Mouse (Mus musculus): ENCODE results near the gene Bmpr1a. TPM values are rescaled to one million over a fixed set of nuclear protein-coding genes. Genes with fewer than 3 reads are reported as not detected.
A peak's percentile ranks its signal among the peaks of the same experiment; 100 is the strongest.

Gene Bmpr1a
- polyA plus RNA-seq, 1 experiment from 2014 or later, result 53.2 TPM

GRCm38 (mm10) chr14:34458880-34459279 is 44.3 kb downstream of the Bmpr1a start:
- POLR2A ChIA-PET, result no interaction called here
- DNase-seq (ENCODE audit: low read depth, low spot score), result peak; percentile 9
- no peaks in the 10 kb centered on the region for H3K27me3 ChIP-seq
- in situ Hi-C loops (cut with MboI; ENCODE audit: low pct_unique_long_range_greater_than_20kb), result no loop called here
- no peak for ATAC-seq
- peak; percentile 67 for TF ChIP-seq CTCF (IDR thresholded peaks at IDR 0.05)
- CTCF ChIA-PET, result interaction anchor here (0.7 to 1.7 kb wide), 5 partner anchors 12 to 103 kb away, joined by 3 to 7 read pairs (median 4); no protein-coding TSS in a partner anchor

DNA sequence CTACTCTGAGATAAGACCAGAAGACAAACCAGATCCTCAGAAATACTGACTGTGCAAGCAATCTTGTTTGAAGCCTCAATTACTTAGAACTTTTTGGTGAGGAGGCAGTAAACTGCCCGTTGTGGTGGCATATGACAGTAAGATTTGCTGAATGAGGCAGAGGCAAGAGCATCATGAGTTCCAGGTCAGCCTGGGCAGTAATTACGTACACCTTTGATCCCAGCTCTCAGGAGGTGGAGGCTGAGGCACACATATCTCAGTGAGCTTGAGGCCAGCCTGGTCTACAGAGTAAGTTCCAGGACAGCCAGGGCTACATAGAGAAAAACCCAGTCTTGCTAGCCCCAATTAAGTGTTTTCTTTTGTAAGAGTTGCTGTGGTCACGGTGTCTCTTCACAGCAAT is 48.9 kb downstream of the Bmpr1a start:
- no peaks in the 10 kb centered on the region for H3K27me3 ChIP-seq
- DNase-seq (ENCODE audit: low read depth, low spot score), result no peak
- POLR2A ChIA-PET, result no interaction called here
- no peak for ATAC-seq
- no peak for TF ChIP-seq CTCF (IDR thresholded peaks at IDR 0.05)
- CTCF ChIA-PET, result interaction anchor here (1.3 to 1.7 kb wide), 3 partner anchors 18 to 94 kb away, joined by 3 to 4 read pairs (median 3); no protein-coding TSS in a partner anchor
- in situ Hi-C loops (cut with MboI; ENCODE audit: low pct_unique_long_range_greater_than_20kb), result no loop called here

DNA sequence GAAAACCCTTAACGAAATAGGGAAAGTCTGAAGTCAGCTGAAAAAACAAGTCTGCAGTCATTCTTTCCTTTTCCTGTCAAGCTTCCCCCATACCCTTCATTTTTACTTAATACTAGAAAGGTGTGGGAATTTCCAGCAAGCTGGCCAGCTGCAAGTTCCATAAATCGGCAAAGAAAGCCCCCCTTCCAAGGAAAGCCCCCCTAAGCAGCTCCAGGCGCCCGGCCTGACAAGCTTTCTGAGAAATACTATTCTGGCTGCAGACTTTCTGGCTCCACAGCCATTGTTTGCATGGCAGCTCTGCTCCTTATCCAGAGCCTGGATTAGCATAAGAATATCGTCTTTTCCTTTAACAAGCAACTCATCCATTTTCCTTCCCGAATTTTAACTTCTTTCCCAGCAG is 49.5 kb downstream of the Bmpr1a start:
- ATAC-seq (no peak), DNase-seq (ENCODE audit: low read depth, low spot score) (no peak)
- ChIA-PET POLR2A (no interaction called here), CTCF (interaction anchor here (1.4 to 1.7 kb wide), 2 partner anchors 19 to 95 kb away, joined by 3 to 4 read pairs; no protein-coding TSS in a partner anchor)
- no peaks in the 10 kb centered on the region for H3K27me3 ChIP-seq
- in situ Hi-C loops (cut with MboI; ENCODE audit: low pct_unique_long_range_greater_than_20kb), result no loop called here
- TF ChIP-seq CTCF (IDR thresholded peaks at IDR 0.05), result no peak

DNA sequence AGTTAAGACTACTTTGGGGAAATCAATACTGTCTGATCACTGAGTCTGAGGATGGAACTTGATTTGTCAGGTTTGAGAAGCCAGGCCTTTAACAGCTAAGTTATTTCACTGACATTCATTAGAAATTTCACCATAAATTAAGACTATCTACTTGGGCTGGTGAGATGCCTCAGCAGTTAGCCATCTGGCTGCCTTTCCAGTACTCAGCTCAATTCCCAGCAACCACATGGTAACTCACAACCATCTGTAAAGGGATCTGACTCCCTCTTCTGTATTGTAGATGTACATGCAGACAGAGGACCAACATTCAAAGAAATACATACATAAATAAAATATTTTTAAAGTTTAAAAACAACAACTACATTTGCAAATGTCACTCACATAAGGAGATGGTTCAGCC is 51.3 kb downstream of the Bmpr1a start:
- CTCF ChIA-PET, result no interaction called here
- H3K27me3 ChIP-seq, result no peaks in the 10 kb centered on the region
- ATAC-seq (no peak), DNase-seq (ENCODE audit: low read depth, low spot score) (no peak)
- POLR2A ChIA-PET, result no interaction called here
- in situ Hi-C loops (cut with MboI; ENCODE audit: low pct_unique_long_range_greater_than_20kb), result no loop called here
- no peak for TF ChIP-seq CTCF (IDR thresholded peaks at IDR 0.05)

GRCm38 (mm10) chr14:34450451-34450850 is 52.7 kb downstream of the Bmpr1a start:
- in situ Hi-C loops (cut with MboI; ENCODE audit: low pct_unique_long_range_greater_than_20kb), result no loop called here
- TF ChIP-seq CTCF (IDR thresholded peaks at IDR 0.05), result no peak
- ChIA-PET POLR2A (no interaction called here), CTCF (no interaction called here)
- H3K27me3 ChIP-seq, result no peaks in the 10 kb centered on the region
- ATAC-seq (no peak), DNase-seq (ENCODE audit: low read depth, low spot score) (no peak)

DNA sequence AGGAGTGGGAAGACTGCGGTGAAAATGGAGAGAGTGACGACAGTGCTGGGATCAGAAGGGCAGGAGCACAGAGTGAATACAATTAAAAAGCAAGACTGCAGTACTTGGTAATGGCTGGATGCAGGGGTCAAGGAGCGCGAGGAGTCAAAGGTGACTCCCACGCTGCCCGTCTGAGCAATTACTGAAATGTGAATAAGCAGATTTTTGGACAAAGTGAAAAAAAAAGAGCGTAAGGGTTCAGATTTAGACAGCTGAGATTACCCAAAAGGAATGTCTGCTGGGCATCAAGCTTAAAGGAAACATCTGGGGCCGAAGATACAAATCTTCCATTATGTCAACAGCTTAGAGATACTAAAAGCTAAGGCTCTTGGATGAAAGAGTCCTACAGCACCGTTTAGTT is 53.3 kb downstream of the Bmpr1a start:
- CTCF ChIA-PET, result interaction anchor here (0.7 to 1.0 kb wide), 2 partner anchors 22 to 99 kb away, joined by 3 read pairs; no protein-coding TSS in a partner anchor
- H3K27me3 ChIP-seq, result no peaks in the 10 kb centered on the region
- no peak for ATAC-seq
- no peak for DNase-seq (ENCODE audit: low read depth, low spot score)
- TF ChIP-seq CTCF (IDR thresholded peaks at IDR 0.05), result no peak
- in situ Hi-C loops (cut with MboI; ENCODE audit: low pct_unique_long_range_greater_than_20kb), result loop anchor here (5.0 kb wide), 1 partner anchor 97 kb away; no protein-coding TSS in a partner anchor
- POLR2A ChIA-PET, result no interaction called here

- TF ChIP-seq CTCF (IDR thresholded peaks at IDR 0.05), result no peak
- ChIA-PET POLR2A (no interaction called here), CTCF (no interaction called here)
- in situ Hi-C loops (cut with MboI; ENCODE audit: low pct_unique_long_range_greater_than_20kb), result loop anchor here (5.0 kb wide), 1 partner anchor 99 kb away; no protein-coding TSS in a partner anchor
- ATAC-seq (no peak), DNase-seq (ENCODE audit: low read depth, low spot score) (no peak)
- no peaks in the 10 kb centered on the region for H3K27me3 ChIP-seq
These were observed 54.7 kb downstream of the Bmpr1a start for GRCm38 (mm10) chr14:34448398-34448797.

GRCm38 (mm10) chr14:34447659-34448058 is 55.5 kb downstream of the Bmpr1a start:
- in situ Hi-C loops (cut with MboI; ENCODE audit: low pct_unique_long_range_greater_than_20kb), result loop anchor here (5.0 kb wide), 1 partner anchor 100 kb away; no protein-coding TSS in a partner anchor
- TF ChIP-seq CTCF (IDR thresholded peaks at IDR 0.05), result no peak
- no peak for ATAC-seq
- DNase-seq (ENCODE audit: low read depth, low spot score), result no peak
- H3K27me3 ChIP-seq, result no peaks in the 10 kb centered on the region
- POLR2A ChIA-PET, result no interaction called here
- CTCF ChIA-PET, result interaction anchor here (2.2 kb wide), 1 partner anchor 15 kb away, joined by 6 read pairs; no protein-coding TSS in a partner anchor

DNA sequence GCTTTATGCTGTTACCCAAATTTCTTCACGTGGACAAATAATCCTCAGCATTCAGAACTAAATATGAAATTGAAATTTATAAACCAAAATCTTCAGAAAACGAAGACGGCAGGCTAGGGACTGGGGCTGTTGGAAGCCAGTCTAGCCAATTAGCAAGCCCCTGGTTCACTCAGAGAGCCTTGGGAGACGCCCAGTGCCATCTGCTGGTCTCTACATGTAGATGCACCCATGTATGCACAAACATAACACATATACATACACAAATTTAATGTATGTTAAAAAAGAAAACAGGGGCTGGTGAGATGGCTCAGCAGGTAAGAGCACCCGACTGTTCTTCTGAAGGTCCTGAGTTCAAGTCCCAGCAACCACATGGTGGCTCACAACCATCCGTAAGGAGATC is 56.5 kb downstream of the Bmpr1a start:
- ChIA-PET POLR2A (no interaction called here), CTCF (interaction anchor here (2.2 kb wide), 1 partner anchor 14 kb away, joined by 6 read pairs; no protein-coding TSS in a partner anchor)
- DNase-seq (ENCODE audit: low read depth, low spot score) (no peak), ATAC-seq (no peak)
- peak; percentile 29 for TF ChIP-seq CTCF (IDR thresholded peaks at IDR 0.05)
- in situ Hi-C loops (cut with MboI; ENCODE audit: low pct_unique_long_range_greater_than_20kb), result loop anchor here (5.0 kb wide), 1 partner anchor 101 kb away; no protein-coding TSS in a partner anchor
- no peaks in the 10 kb centered on the region for H3K27me3 ChIP-seq

GRCm38 (mm10) chr14:34445348-34445747 is 57.8 kb downstream of the Bmpr1a start:
- in situ Hi-C loops (cut with MboI; ENCODE audit: low pct_unique_long_range_greater_than_20kb), result loop anchor here (5.0 kb wide), 1 partner anchor 102 kb away; no protein-coding TSS in a partner anchor
- no peak for TF ChIP-seq CTCF (IDR thresholded peaks at IDR 0.05)
- DNase-seq (ENCODE audit: low read depth, low spot score) (no peak), ATAC-seq (no peak)
- no peaks in the 10 kb centered on the region for H3K27me3 ChIP-seq
- POLR2A ChIA-PET, result no interaction called here
- CTCF ChIA-PET, result interaction anchor here (1.0 kb wide), 1 partner anchor 20 kb away, joined by 3 read pairs; no protein-coding TSS in a partner anchor

- TF ChIP-seq CTCF (IDR thresholded peaks at IDR 0.05), result no peak
- CTCF ChIA-PET, result interaction anchor here (1.0 kb wide), 1 partner anchor 20 kb away, joined by 3 read pairs; no protein-coding TSS in a partner anchor
- no peak for DNase-seq (ENCODE audit: low read depth, low spot score)
- POLR2A ChIA-PET, result no interaction called here
- in situ Hi-C loops (cut with MboI; ENCODE audit: low pct_unique_long_range_greater_than_20kb), result loop anchor here (5.0 kb wide), 1 partner anchor 102 kb away; no protein-coding TSS in a partner anchor
- H3K27me3 ChIP-seq, result no peaks in the 10 kb centered on the region
- ATAC-seq, result no peak
These were observed 58.2 kb downstream of the Bmpr1a start for GRCm38 (mm10) chr14:34444924-34445323.
